Mouse (Mus musculus): ENCODE measurements around the gene Nlrp1b.

The Nlrp1b gene

DNA sequence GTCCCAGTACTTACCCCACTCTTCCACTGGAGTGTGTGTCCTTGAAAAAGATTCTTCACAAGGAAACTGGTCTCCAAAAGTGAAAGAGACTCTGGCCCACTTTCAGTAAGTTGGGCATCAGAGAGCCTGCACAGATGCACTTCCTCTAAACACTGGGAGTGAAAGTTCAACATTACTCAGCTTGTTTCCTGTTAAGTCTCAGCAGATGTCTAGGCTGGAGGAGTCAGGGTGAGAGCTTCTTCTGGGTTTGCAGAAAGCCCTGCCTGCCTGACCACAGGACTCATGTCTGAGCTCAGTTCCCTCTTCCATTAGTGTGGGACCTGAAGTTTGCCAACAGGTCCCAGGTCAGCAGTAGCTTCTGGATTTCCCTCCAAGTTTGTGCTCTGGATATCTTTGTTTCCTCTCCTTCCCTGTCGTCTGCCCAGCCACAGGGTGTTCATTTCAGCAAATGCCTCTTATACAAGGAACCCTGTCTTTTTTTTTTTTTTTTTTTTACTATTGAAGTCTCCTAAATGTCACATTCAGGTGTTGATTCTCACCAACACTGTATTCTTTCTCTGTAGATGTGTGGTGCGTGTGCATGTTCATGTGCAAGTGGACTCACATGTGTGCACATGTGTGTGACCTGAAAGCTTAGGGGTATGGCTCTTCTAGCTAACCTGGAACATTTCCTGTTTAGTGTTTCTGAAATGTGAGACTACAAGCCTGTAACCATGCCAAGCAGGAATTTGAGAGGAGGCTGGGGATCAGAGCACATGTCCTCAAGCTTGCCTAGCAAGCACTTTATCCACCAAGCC lies at the start of gene Nlrp1b:
TSS of gene Nlrp1b (minus strand) at position 50 of the 797 bp plus-strand sequence.
- ATAC-seq (ENCODE audit: low TSS enrichment), result no peak

DNA sequence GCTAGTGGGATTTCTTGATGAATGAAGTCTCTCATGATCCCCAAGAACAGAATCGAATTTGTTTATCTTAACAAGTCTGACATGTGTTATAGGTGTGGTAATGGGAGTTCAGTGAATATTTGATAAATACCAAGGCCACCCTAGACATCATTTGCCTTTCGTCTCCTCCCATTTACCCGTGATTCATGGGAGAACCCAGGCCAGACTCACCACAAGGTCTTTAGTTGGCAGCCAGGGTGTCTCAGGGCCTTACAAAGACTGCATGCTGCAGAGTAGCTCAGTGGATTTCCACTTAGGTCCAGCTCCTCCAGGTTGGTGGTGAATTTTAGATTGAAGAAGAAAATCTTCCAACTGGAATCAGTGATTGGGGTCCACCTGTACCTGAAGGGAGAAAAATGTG lies 30.5 kb upstream of the Nlrp1b start:
- ATAC-seq (ENCODE audit: low TSS enrichment), result no peak

DNA sequence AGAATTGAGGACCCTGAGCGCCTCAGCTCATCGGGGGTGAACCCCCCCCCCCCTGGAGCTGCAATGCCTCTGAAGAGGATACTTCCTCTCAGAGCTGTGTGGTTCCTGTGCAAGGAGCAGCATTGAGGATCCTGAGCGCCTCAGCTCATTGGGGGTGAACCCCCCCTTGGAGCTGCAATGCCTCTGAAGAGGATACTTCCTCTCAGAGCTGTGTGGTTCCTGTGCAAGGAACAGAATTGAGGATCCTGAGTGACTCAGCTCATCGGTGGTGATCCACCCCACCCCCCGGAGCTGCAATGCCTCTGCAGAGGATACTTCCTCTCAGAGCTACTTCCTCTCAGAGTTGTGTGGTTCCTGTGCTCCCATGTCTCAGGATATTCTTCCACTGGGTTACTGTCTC lies 20.8 kb upstream of the Nlrp1b start:
- ATAC-seq (ENCODE audit: low TSS enrichment), result no peak

- ATAC-seq (ENCODE audit: low TSS enrichment), result no peak
These were observed 5.9 kb downstream of the Nlrp1b start for GRCm38 (mm10) chr11:71224614-71225013.

- no peak for ATAC-seq (ENCODE audit: low TSS enrichment)
These were observed 27.8 kb downstream of the Nlrp1b start for GRCm38 (mm10) chr11:71202703-71203102.

GRCm38 (mm10) chr11:71199349-71199748 lies 31.2 kb downstream of the Nlrp1b start:
- ATAC-seq (ENCODE audit: low TSS enrichment), result peak; percentile 76; the same call in 1 of the 2 replicates

DNA sequence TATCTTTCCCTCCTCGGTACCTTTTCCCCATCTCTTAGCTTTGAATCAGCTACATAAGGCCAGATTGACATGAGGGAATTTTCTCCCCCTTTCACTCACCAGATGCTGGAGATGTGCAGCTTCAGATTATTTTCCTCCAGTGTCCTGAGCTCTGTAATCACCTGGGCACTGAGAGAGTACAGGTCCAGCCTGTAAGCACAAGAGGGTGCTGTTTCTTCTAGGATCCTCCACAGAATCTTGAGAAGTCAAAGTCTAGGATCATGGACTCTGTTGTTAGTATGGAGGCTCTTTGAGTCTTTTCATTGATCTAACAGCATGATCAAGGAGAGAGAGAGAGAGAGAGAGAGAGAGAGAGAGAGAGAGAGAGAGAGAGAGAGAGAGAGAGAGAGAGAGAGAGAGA lies 60.9 kb downstream of the Nlrp1b start:
- ATAC-seq (ENCODE audit: low TSS enrichment), result no peak

DNA sequence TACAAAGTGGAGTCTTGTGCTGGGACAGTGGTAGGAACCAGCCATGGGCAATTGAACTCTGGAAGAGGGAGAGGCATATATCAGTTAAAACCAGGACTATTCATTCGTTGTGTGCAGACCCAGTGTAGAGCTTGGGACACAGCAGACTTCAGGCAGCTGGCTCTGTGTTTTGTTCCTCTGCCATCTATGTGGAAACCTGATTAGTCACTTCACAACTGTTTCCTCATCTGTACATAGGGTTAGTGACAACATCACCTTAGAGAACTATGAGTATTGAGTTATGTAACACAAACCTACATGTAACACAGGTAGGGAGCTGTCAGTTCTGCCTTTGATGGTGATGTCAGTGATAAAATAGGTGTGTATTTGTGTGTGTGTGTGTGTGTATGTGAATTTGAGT lies 66.4 kb downstream of the Nlrp1b start:
- no peak for ATAC-seq (ENCODE audit: low TSS enrichment)

- no peak for ATAC-seq (ENCODE audit: low TSS enrichment)
These were observed 70.9 kb downstream of the Nlrp1b start for GRCm38 (mm10) chr11:71159439-71160136.

DNA sequence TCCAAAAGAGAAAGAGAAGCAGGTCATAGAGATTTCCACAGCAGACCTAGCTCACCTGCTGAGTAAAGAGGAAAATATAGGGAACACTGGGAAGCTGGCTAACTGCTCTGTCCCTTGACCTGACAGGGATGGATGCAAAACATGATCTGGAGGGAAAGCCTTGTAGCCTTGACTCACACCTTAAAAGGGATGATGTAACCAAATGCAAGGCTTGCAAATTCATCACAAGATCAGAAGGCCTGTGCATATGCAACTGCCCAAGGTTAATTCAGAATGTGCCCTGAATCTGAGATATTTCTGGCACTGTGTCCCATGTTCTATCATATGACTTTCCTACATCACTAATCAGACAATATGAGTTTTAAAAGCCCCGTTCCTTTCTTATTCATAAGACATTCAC lies 75.3 kb downstream of the Nlrp1b start:
- no peak for ATAC-seq (ENCODE audit: low TSS enrichment)

- no peak for ATAC-seq (ENCODE audit: low TSS enrichment)
These were observed 85.9 kb downstream of the Nlrp1b start, which contains the start of gene Nlrp1a for GRCm38 (mm10) chr11:71144661-71145060. Nlrp1a (minus strand) TSS chr11:71144704.

- no peak for ATAC-seq (ENCODE audit: low TSS enrichment)
These were observed 88.5 kb downstream of the Nlrp1b start for GRCm38 (mm10) chr11:71142031-71142430.

GRCm38 (mm10) chr11:71107128-71107527 lies 123.4 kb downstream of the Nlrp1b start:
- no peak for ATAC-seq (ENCODE audit: low TSS enrichment)

- no peak for ATAC-seq (ENCODE audit: low TSS enrichment)
These were observed 124.1 kb downstream of the Nlrp1b start for GRCm38 (mm10) chr11:71106261-71107021.

- ATAC-seq (ENCODE audit: low TSS enrichment), result no peak
These were observed 126.6 kb downstream of the Nlrp1b start for GRCm38 (mm10) chr11:71103931-71104330.
